Mouse (Mus musculus) neural tube, embryonic 11.5 days (tissue): ENCODE measurements around the gene Yipf6. TPM values are rescaled to one million over a fixed set of nuclear protein-coding genes. Genes with fewer than 3 reads are reported as not detected.

Experiments
- polyA plus RNA-seq: library from polyadenylated mRNA; unstranded; fragments of >200 nt; fragmentation: Nextera tagmentation; extraction: Ambion mirVana; gene quantifications from 2 replicates; pipeline ENCODE4 v1.2.1, GENCODE M21; 2014

Yipf6 gene
- polyA plus RNA-seq, 1 experiment from 2014 or later = 22.7 TPM

Other genes starting within 250 kb of the Yipf6 start
- gene Ophn1, start 45.3 kb upstream of the Yipf6 start, polyA plus RNA-seq = 17.4 and 18.4 TPM in 2 replicates
- 11.6 and 11.7 TPM in 2 replicates for gene Stard8, start 66.9 kb downstream of the Yipf6 start, polyA plus RNA-seq
- 37.3 and 40.5 TPM in 2 replicates for gene Efnb1, start 199.8 kb downstream of the Yipf6 start, polyA plus RNA-seq